Mouse (Mus musculus) mouse trophoblast stem cell (cell line): ENCODE measurements around the gene Exog.

ENCODE experiments used
- in situ Hi-C, 2 experiments: fragments of 300-500 bp; cut with MseI, MboI; formaldehyde crosslinking; loops; 2 replicates in 1 of 2; 3 replicates in 1 of 2; pipeline ENCODE4 v1.15.1; 2025

Exog gene

DNA sequence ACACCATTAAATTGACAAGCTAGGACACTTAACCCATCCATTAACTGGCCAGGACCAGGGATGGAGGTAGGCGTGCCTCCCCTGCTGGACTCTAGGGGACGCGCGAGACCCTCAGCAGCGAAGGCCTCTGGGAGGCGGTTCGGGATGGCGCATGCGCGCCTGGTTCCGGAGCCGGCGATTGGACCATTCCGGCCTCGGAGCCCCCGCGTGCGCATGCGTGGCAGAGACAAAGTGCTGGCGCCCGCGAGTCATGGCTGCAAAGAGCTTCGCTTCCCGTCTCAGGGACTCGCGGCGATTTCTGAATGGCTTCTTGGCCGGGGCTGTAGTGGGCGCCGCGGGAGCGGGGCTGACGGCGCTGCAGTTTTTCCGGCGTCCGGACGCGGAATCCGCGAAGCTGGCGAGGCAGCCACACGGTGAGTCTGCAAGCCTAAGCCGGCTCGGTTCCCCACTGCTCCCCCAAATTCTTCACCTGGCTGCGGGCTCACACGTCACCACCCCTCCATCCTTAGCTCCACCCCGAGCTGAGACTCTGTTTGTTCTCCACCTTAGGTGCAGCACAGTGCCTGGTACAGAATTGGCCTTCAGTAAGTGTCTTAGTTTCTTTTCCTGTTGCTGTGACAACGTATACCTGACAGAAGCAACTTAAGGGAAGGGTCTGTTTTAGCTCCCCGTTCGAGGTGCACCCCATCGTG, at the start of gene Exog:
TSS of gene Exog (plus strand) at position 206 of the 692 bp plus-strand sequence.
- in situ Hi-C loops: no loop called here

DNA sequence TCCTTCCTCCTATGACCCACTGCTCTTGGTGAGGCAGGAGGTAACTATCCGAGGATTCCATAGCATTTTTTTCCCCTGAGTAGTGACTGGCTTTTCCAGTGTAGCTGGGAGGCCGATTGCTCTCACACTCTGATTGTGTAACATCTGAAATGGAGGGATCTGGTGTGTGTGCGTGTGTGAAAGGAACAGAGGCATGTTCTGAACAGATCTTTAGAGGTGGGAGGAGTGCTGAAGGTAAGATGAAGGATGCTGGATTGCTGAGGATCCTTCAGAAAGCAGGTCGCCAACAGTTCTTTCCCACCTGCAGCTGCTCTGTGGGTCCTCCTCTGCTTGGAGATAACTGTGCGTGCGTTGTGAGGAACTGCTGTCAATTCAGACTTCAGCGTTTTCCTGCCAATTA, 43.4 kb upstream of the Exog start:
- in situ Hi-C loops: no loop called here

DNA sequence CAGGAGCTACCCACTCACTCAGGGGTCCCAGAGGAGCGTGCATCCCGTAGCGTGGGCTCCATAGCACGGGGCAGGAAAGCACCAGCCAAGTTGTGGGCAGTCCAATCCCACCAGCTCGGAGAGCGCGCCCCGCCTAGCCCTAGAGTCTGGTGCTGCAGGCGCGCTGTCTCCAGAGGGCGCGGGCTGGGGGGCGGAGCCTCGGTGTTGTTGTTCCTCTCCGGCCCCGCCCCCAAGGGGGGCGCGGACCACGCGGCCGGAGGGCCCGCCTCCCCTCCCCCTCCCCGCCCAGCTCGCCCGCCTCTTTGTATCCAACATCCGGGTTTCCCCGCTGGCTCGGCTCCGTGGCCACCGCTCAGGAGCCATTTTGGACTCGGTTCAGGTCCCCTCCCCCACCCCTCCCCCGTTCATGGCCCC, 42.9 kb upstream of the Exog start, which contains the start of gene Acvr2b:
TSS of gene Acvr2b (plus strand) at position 318 of the 414 bp plus-strand sequence.
- in situ Hi-C loops: no loop called here

DNA sequence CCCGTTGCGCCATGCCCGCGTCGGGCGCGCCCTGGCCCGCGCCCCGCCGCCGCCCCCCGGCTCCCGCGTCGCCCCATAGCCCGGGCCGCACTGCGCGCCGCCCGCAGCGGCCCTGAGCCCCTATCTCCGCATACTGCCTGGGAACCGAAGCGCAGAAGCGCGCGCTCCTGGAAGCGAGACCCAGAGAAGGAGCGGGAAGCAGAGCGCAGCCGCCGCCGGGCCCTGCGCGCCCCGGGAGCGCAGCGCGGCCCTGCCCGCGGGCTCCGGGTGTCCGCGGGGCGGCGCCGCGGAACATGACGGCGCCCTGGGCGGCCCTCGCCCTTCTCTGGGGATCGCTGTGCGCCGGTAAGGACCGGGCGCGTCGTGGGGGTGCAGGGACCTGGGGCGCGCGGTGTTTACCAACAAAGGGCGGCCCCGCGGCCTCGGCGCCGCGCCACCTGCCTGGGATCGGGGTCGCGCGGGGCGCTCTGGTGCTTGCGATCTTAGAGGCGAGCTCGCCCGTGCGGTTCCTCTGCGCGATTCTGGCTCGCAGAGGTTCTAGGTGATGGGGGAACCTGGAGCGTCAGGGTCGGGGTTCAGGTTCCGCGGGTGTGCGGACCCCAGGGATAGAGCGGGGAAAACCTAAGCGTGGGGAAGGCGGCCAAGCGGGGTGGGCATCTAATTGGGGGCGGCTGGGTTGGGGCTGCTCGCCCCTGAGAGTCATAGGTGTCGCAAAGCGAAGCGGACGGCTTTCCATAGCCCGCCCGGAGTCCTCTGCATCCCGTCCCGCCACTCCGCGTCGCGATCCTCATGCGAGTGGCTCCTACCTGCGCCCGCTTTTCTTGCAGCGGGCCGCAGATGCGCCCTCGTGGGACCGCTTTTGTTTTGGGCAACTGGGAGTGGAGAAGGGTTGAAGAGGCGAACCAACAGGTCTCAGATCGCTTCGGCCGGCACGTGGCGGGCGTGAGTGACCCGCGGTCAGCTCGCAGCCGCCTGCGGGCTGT, 42.2 kb upstream of the Exog start:
- in situ Hi-C loops: no loop called here

DNA sequence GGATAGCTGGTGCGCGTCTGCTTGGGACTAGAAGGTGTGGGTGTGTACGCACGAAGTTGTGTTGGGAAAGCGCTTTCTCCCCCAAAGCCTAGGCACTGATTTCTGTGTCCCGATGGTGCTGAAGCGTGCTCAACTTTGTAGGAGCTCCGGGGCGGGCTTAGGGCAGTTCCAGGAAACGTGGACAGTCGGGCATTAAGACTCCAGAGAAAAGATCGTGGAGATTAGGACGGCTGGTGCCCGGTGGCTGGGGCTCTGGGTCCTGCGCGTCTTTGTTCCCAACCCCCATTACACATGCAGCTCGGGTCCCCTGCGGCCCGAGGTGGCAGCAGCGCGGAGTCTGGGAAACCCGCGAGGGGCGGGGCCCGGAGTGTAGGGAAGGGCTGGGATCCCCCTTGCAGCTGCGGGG, 41.5 kb upstream of the Exog start:
- in situ Hi-C loops: no loop called here

DNA sequence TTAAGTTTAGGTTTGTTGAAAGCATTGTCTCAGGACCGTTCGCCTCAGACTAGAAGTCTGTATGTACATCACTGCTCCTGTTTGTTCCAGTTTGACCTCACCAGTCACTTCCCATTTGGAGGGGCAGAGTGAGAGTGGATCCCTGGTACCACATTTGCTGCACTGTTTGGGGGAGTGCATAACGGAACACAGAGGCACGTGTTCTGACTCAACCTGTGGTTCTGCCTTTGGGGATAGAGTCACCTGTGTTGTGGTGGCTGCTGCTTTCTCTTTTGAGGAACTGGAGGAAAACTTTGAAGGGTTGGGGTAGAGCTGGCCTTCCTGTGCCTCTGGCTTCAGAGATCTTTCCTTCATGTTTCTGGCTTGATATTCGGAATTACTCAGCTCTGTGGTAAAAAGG, 40.7 kb upstream of the Exog start:
- in situ Hi-C loops: no loop called here

DNA sequence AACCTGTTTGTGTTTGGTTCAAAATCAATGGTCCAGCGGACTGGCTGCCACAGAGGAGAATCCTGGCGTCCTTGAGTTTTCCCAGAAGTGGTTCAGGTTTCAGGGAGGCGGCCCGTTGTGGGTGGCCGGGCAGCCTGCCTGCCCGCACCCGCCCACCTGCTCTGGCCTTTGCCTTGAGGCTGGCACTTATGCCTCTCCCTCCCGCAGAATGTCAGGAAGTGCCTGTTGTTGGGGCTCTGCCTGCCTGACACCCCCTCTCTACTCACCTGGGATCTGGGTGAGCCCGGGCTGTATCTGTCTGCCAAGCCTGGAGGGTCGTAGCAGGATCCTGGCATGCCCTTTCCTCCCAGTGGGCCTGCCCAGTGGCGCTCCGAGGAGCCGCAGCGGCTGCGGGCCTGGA, 36.9 kb upstream of the Exog start:
- in situ Hi-C loops: no loop called here

DNA sequence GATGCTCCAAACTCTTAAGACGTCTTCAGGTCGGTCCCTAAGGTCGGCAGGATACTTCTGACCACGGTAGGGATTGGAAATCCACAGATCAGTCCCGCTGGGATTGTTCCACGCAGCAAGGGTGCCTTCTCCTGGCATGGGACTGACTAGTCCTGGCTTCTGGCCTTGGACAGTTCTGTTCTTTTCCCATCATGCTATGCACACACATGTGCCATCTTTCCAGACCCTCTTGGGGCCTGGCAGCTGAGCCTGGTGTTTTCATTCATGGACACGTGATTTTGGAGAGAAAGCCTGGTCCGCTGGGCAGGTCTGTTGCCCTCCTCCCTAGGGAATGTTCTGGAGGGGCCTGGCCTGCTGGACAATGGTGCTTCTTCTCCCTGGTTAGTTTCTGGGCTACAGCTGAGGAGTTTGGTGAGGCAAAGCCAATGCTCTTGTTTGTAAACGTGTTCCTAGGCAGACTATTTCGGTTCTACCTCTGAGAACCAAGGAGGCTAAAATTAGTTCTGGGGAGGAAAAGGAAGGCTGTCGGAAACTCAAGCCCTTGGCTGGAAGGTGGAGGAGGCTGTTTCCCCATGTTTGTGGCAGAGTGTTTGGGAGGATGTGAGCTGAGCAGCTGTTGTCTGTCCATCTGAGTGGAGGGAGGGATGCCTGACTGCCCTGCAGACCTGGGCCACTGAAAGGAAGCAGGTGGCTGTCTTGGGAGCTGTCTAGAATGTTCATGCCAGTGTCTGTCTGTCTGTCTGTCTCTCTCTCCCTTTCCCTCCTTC, 35.7 kb upstream of the Exog start:
- in situ Hi-C loops: no loop called here

DNA sequence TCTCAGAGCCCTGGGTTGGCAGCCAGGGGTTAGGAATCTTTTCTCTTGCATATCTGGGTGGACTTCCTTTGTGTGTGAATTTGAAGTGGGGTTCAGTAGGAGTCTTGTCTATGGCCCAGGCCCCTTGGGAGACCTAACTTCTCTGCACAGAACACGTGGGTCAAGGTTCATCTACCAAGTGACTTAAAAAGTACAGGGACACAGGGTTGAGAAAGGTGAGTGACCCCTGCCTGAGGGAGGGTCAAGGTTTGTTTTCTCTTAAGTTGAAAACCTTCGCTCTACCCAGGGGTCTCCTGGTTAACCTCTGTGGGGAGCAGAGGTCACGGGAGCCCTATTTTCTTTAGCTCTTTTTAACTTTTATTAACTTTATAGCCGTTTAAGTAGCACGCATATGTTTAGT, 34.9 kb upstream of the Exog start:
- in situ Hi-C loops: no loop called here

DNA sequence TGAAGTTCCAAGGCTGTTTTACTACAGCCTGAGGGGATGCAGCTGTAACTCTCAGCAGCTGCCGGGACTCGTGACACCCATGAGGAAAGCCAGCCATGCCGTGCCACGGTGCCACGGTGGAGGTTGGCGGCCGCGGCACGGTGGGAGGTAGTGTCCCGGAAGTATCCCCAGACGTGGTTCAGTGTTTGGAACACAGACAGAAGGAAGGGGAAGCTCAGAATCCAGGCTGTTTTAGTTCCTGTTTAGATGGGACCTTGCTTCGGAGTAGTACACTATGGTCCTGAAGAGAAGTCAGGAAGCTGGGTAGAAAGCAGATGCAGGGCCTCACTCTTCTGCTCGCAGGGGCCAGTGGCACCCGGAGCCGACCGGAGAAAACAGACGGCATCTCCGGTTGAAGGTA, 26.7 kb upstream of the Exog start:
- in situ Hi-C loops: no loop called here

DNA sequence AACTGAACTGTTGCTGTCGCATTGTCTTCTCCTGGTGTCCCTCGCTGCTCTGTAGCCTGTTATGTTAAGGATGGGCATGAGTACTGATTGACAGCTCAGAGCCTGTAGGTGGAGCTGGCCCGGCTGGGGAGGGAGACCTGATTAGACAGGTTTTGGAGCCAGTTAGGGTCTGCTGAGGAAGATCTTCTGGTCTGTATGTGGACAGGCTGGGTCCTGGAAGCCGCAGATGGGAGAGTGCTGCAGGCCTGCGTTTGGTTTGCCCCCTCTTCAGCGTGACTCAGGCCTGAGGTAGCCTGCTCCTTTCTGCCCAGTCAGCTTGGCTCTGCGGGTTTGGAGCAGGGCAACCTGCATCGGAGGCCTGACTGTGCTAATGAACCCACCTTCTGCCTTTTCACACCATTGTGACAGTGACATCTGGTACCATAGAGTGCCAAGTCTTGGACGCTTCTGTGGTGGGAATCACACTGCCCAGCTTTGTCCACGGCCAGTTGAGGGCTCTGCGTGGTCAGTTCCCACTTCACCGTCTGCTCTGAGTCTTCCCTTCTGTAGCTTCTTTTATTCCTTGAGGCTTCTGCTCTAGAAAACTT, 24.8 kb upstream of the Exog start:
- in situ Hi-C loops: no loop called here

DNA sequence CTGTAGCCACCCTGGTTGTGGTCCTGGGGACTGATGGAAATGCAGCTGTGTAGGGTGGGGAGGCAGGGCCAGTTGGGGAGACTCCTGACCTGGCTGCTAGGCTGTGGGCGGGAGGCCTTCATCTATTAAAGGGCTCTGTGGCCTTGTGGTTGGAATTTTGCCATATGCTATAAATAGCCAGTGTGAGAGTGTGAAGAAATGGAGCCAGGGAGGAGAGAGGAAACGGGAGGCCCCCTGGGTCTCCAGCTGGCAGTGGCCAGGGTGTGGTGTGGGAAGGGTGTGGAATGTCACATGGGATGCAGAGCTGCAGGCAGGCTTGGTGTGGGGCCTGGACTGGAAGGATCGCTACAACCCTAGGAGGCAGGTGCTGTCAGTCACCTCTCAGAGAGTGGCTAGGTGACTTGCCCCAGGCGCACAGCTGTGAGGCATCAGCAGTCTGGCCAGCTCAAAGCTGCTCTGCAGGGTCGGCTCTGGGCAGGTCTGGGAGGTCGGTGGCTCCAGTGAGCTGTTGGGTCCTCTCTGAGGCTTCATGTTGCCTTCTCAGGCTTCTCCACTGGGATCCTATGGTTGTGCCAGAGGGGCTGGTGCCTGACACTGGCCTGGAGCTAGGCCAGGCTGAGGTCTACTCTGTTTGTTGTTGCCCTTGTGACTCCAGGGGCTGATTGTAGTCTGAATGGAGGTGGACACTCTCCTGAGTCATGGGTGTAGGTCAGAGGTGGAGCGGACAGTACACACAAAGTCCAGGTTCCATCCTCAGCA, 19.3 kb upstream of the Exog start:
- in situ Hi-C loops: no loop called here

DNA sequence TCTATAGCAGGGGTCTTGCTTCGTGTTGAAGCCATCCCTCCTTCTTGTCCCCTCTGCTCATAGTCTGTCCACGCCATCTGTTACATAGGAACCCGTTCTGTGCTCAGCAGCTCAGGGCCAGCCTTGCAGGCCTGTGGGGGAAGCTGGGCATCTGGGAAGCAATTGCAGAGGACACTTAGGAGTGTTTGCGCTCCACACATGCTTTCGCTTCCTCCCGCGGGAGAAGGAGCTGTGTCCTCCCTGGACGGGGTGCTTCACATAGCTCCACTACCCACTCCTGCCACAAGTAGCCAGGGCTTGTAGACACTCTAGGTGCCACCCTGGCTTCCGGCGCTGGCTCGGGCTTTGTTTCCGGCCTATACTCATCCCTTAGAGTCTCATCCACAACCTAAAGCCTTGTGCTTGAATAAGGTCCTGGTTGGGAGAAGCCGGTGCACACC, 18.7 kb upstream of the Exog start:
- in situ Hi-C loops: no loop called here

DNA sequence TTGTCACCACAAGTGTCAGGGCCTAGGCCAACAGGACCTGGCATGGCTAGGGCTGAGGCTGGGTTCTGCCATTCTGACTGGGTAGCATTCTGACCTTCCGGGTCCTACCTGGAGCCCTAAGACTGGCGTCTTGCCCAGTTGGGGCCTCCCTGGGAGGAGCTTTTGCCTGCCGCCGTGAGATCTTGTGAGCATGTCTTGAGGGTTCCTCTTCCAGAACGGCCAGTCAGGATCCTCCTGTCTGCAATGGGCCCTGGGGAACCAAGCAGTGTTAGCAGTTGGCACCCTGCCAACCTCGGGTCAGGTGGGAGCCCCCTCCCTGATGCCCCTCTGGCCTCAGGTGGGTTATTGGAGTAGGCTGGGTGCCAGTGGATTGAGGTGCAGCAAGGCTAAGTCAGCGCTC, 18.3 kb upstream of the Exog start:
- in situ Hi-C loops: no loop called here

DNA sequence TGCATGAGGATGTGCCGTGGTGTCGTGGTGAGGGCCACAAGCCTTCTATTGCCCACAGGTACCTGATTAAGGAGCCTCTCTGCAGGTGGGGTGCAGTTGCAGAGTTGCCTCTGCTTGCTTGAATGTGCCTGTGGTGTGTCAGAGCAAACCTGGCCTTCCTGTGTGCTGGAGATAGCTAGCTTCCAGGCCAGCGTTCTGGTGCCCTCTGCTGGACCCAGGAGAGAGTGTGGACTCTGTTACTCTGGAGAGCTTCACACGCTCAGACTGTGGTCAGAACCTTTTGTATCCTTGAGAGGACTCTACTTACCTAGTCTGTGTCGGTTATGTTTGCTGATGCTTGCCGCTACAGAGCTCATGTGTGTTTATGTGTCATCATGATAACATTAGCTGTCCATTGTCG, 14.4 kb upstream of the Exog start:
- in situ Hi-C loops: no loop called here

DNA sequence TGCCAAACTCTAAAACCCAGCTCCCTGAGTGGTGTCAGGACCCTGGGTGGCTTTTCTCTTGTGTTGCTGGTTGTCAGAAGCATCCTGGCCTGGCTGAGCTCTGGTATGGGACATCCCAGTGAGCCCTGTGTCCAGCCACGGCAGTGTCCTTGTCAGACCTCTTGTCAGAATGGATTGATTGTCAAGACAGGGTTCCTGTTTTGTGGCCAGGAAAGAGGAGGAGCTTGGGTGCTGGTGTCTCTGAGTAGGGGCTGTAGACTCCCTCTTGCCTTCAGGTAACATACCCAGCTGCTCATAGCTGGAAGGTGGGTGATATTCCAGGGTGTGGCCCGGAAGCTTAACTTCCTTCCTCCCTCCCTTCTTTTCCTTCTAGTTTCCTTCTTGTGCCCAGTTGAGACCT, 8.9 kb upstream of the Exog start:
- in situ Hi-C loops: no loop called here

DNA sequence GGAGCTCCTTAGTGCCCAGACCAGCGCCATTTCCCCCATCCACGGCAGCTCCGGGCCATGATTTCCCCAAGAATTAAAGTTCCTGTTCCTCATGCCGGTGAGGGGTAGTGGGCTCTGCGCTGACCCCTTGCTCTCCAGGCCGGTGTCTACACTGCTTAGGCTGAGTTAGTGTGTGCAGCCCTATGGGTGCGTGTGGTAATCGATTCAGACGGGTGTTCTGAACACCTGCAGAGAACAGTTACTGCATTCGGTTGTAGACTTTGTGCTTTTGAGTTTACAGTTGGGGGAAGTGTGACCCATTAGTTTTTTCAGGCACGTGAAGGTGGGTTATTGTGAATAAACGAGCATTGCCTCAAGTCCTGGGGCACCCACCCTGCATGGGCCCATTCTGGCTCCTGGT, 6.7 kb upstream of the Exog start:
- in situ Hi-C loops: no loop called here

DNA sequence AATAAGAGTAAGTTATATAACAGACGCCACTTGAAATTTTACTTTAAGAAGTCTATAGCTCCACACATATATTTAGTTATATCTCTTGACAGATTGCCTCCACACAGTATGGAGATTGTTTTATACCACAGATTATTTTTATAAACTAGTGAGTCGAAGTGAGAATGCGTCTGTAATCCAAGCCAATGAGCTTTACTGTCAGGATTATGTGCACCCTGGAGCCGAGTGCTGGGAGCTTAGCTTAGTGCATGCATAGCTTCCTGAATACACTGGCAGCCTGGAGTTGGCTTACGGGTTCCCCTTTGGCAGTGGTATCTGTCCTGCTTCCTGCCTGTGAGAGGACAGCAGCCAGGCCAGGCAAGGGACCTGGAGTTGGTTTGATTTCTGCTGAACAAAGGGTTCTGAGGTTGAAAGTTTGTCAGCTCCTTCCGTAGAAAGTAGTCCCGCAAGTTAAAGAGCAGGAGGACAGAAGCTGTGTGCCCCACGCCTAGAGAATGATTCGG, 6.2 kb upstream of the Exog start:
- in situ Hi-C loops: no loop called here

DNA sequence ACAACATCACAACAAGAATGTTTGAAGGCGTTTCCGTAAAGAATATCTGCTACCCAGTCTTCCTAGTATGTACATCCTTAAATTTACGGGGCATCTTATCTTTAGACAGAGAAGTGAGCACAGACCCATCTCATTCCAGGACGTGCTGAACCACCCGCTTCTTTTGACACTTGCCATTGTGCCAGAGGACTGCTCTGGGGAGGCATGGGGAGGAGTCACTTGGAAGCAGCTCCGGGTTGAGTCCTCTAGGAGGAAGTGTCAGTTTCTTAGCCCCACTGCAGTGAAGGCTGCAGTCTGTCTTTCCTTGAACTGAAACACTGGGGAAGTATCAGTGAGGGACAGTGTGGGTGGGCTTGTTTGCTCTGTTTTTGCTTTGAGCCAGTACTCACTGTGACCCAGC, 994 bp downstream of the Exog start:
- in situ Hi-C loops: no loop called here

DNA sequence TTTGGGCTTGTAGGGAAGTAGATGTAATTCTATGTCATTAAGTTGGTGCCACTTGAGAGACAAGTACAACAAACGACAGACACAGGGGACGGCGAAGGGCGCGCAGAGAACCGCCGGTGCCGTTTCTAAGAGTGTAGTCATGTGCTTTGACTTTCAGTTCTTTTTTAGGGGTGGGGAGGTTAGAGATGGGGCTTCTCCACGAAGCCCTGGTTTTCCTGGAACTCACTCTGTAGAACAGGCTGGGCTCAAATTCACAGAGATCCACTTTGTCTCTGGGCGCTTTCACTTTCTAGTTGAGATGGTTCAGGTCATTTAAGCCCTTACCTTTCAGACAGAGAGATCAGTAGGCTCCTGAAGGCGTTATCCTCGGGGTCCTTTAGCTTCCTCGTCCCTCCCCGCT, 11.2 kb downstream of the Exog start:
- in situ Hi-C loops: no loop called here

DNA sequence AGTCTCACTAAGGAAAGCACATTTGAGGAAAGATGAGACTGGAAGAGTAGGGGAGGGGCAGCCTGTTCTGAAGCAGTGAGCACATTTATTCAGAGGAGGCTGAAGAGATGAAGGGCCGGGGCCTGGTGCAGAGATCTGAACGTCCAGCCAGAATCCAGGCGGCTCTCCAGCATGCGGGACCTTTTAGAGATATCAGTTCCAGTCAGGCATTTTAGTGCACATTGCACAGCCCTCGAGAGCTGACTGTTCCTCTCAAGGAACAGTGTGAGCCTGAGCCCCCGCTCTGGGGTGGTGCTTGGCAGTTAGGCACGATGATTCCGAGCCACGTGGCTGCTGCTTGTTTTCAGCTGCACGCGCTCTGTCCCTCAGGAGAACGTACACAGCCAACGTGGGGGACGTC, 12.4 kb downstream of the Exog start:
- in situ Hi-C loops: no loop called here
